Mouse (Mus musculus) embryonic facial prominence, embryonic 15.5 days (tissue): ENCODE results near the gene Prune1. TPM values are rescaled to one million over a fixed set of nuclear protein-coding genes. Genes with fewer than 3 reads are reported as not detected.

Experiments used
- ATAC-seq: fragments of 200-750 bp; cut with Nextera tagmentation; 2 replicates; pipeline ENCODE4 v1.8.0; 2017; ENCODE audit warnings: low read depth, moderate TSS enrichment; ENCODE audit not compliant: insufficient number of reproducible peaks, low FRiP score, low TSS enrichment
- H3K27ac ChIP-seq: fragments of 300-500 bp; sonication (generic); replicated peaks from 2 replicates; pipeline ENCODE4 v1.5.1; 2015; ENCODE audit warnings: mild to moderate bottlenecking, inconsistent platforms
- H3K27me3 ChIP-seq: fragments of 300-500 bp; sonication (generic); 2 replicates; pipeline ENCODE4 v1.6.1; 2015; ENCODE audit warnings: inconsistent platforms
- H3K36me3 ChIP-seq: fragments of 300-500 bp; sonication (generic); 2 replicates; pipeline ENCODE4 v1.6.1; 2015; ENCODE audit warnings: mild to moderate bottlenecking, inconsistent platforms
- H3K4me1 ChIP-seq: fragments of 300-500 bp; sonication (generic); 2 replicates; pipeline ENCODE4 v1.6.1; 2015; ENCODE audit warnings: inconsistent platforms
- H3K4me2 ChIP-seq: fragments of 300-500 bp; sonication (generic); replicated peaks from 2 replicates; pipeline ENCODE4 v1.6.1; 2015; ENCODE audit warnings: mild to moderate bottlenecking, inconsistent platforms
- H3K4me3 ChIP-seq: fragments of 300-500 bp; sonication (generic); replicated peaks from 2 replicates; pipeline ENCODE4 v1.5.1; 2015; ENCODE audit warnings: mild to moderate bottlenecking, inconsistent platforms
- H3K9ac ChIP-seq: fragments of 300-500 bp; sonication (generic); 2 replicates; pipeline ENCODE4 v1.6.1; 2015; ENCODE audit warnings: inconsistent platforms
- H3K9me3 ChIP-seq: fragments of 300-500 bp; sonication (generic); replicated peaks from 2 replicates; pipeline ENCODE4 v1.6.1; 2016; ENCODE audit warnings: inconsistent platforms
- WGBS: fragments of 180-500 bp; shearing (Covaris S2); methylation state at CpG from one replicate; pipeline ENCODE4 v1.1.7; 2015; 5-methylcytosine and 5-hydroxymethylcytosine counted together
- polyA plus RNA-seq: library from polyadenylated mRNA; unstranded; fragments of >200 nt; fragmentation: Nextera tagmentation; extraction: Ambion mirVana; gene quantifications from 2 replicates; pipeline ENCODE4 v1.2.1, GENCODE M21; 2015

The Prune1 gene
- polyA plus RNA-seq, 1 experiment from 2014 or later = 26.5 TPM

- Histone ChIP-seq H3K4me1 (peaks cover 20% of the 10 kb centered on the region), H3K9me3 (no peaks in the 10 kb centered on the region), H3K27ac (no peak overlapping the region), H3K27me3 (no peaks in the 10 kb centered on the region), H3K4me3 (no peak overlapping the region), H3K9ac (no peak overlapping the region), H3K4me2 (no peak overlapping the region), H3K36me3 (peaks cover 24% of the 10 kb centered on the region)
- no peak for ATAC-seq
- 68% methylated on average over 5 of the region's 5 CpGs for WGBS
These were observed 4.1 kb upstream of the Prune1 start for GRCm38 (mm10) chr3:95286011-95286410.

GRCm38 (mm10) chr3:95285390-95285789 is 3.5 kb upstream of the Prune1 start:
- Histone ChIP-seq H3K27ac (no peak overlapping the region), H3K4me3 (no peak overlapping the region), H3K9me3 (no peaks in the 10 kb centered on the region), H3K27me3 (no peaks in the 10 kb centered on the region), H3K4me2 (no peak overlapping the region), H3K36me3 (peaks cover 18% of the 10 kb centered on the region), H3K4me1 (peaks cover 25% of the 10 kb centered on the region), H3K9ac (no peak overlapping the region)
- WGBS = 91% methylated on average over 5 of the region's 5 CpGs
- ATAC-seq = no peak

GRCm38 (mm10) chr3:95284501-95285281 is 2.8 kb upstream of the Prune1 start:
- H3K9ac ChIP-seq = 0 out of 2 replicates have a peak overlapping the region, but pooled peaks have one; percentile 7
- no peaks in the 10 kb centered on the region for H3K27me3 ChIP-seq
- peak overlapping the region; percentile 79; the same call in 1 of the 2 replicates for H3K4me3 ChIP-seq
- H3K4me2 ChIP-seq = peak overlapping the region; percentile 72
- no peaks in the 10 kb centered on the region for H3K9me3 ChIP-seq
- peaks cover 28% of the 10 kb centered on the region for H3K4me1 ChIP-seq
- ATAC-seq = no peak
- H3K36me3 ChIP-seq = peaks cover 15% of the 10 kb centered on the region
- H3K27ac ChIP-seq = no peak overlapping the region
- WGBS = 76% methylated on average over 12 of the region's 12 CpGs

- Histone ChIP-seq H3K27ac (peak overlapping the region; percentile 98), H3K9me3 (no peaks in the 10 kb centered on the region), H3K4me1 (peaks cover 29% of the 10 kb centered on the region), H3K4me2 (peak overlapping the region; percentile 72), H3K4me3 (peak overlapping the region; percentile 79), H3K9ac (peak overlapping the region; percentile 71), H3K36me3 (peaks cover 15% of the 10 kb centered on the region), H3K27me3 (no peaks in the 10 kb centered on the region)
- 9% methylated on average over 1 of the region's 1 CpGs for WGBS
- no peak for ATAC-seq
These were observed 2.2 kb upstream of the Prune1 start for GRCm38 (mm10) chr3:95284062-95284461.

- WGBS = 2% methylated on average over 7 of the region's 7 CpGs
- Histone ChIP-seq H3K4me2 (peak overlapping the region; percentile 72), H3K36me3 (peaks cover 12% of the 10 kb centered on the region), H3K4me3 (peak overlapping the region; percentile 79), H3K27me3 (no peaks in the 10 kb centered on the region), H3K9ac (peak overlapping the region; percentile 71), H3K4me1 (peaks cover 29% of the 10 kb centered on the region), H3K9me3 (no peaks in the 10 kb centered on the region), H3K27ac (peak overlapping the region; percentile 98)
- ATAC-seq = no peak
These were observed 1.7 kb upstream of the Prune1 start for GRCm38 (mm10) chr3:95283589-95283941.

GRCm38 (mm10) chr3:95282865-95283588 is 1.2 kb upstream of the Prune1 start:
- WGBS = under 1% methylated on average over 50 of the region's 51 CpGs
- peak overlapping the region; percentile 72 for H3K4me2 ChIP-seq
- peak overlapping the region; percentile 71 for H3K9ac ChIP-seq
- no peaks in the 10 kb centered on the region for H3K9me3 ChIP-seq
- peak overlapping the region; percentile 79 for H3K4me3 ChIP-seq
- peak overlapping the region; percentile 98 for H3K27ac ChIP-seq
- peaks cover 6% of the 10 kb centered on the region for H3K36me3 ChIP-seq
- no peaks in the 10 kb centered on the region for H3K27me3 ChIP-seq
- ATAC-seq = peak; percentile 84
- H3K4me1 ChIP-seq = peaks cover 29% of the 10 kb centered on the region

GRCm38 (mm10) chr3:95282381-95282864 is 547 bp upstream of the Prune1 start:
- 1% methylated on average over 11 of the region's 11 CpGs for WGBS

GRCm38 (mm10) chr3:95280747-95281146 is 1.1 kb downstream of the Prune1 start:
- peak overlapping the region; percentile 79 for H3K4me3 ChIP-seq
- H3K4me1 ChIP-seq = peaks cover 29% of the 10 kb centered on the region
- peak overlapping the region; percentile 98 for H3K27ac ChIP-seq
- H3K36me3 ChIP-seq = no peaks in the 10 kb centered on the region
- no peak for ATAC-seq
- H3K9me3 ChIP-seq = no peaks in the 10 kb centered on the region
- 3% methylated on average over 8 of the region's 8 CpGs for WGBS
- no peaks in the 10 kb centered on the region for H3K27me3 ChIP-seq
- 0 out of 2 replicates have a peak overlapping the region, but pooled peaks have one; percentile 75 for H3K9ac ChIP-seq
- peak overlapping the region; percentile 72 for H3K4me2 ChIP-seq

More at GRCm38 (mm10) chr3:95282381-95282864, 547 bp upstream of the Prune1 start:
- H3K36me3 ChIP-seq = peaks cover under 1% of the 10 kb centered on the region; the same call in 1 of the 2 replicates
- H3K27me3 ChIP-seq = no peaks in the 10 kb centered on the region
- H3K9ac ChIP-seq = peak overlapping the region; percentile 71
- peak overlapping the region; percentile 79 for H3K4me3 ChIP-seq
- peak overlapping the region; percentile 72 for H3K4me2 ChIP-seq
- ATAC-seq = no peak
- peak overlapping the region; percentile 98 for H3K27ac ChIP-seq
- H3K9me3 ChIP-seq = no peaks in the 10 kb centered on the region
- peaks cover 29% of the 10 kb centered on the region for H3K4me1 ChIP-seq

GRCm38 (mm10) chr3:95277149-95277551 is 4.7 kb downstream of the Prune1 start:
- no peaks in the 10 kb centered on the region for H3K9me3 ChIP-seq
- no peak overlapping the region for H3K9ac ChIP-seq
- H3K4me3 ChIP-seq = no peak overlapping the region
- ATAC-seq = no peak
- no peak overlapping the region for H3K27ac ChIP-seq
- H3K36me3 ChIP-seq = no peaks in the 10 kb centered on the region
- no peaks in the 10 kb centered on the region for H3K27me3 ChIP-seq
- WGBS = 92% methylated on average over 1 of the region's 1 CpGs
- H3K4me2 ChIP-seq = no peak overlapping the region
- H3K4me1 ChIP-seq = peaks cover 9% of the 10 kb centered on the region; the same call in 1 of the 2 replicates

- 71% methylated on average over 5 of the region's 5 CpGs for WGBS
- Histone ChIP-seq H3K9ac (no peak overlapping the region), H3K4me3 (no peak overlapping the region), H3K4me2 (no peak overlapping the region), H3K27ac (no peak overlapping the region), H3K9me3 (no peaks in the 10 kb centered on the region), H3K36me3 (no peaks in the 10 kb centered on the region), H3K4me1 (peaks cover 9% of the 10 kb centered on the region; the same call in 1 of the 2 replicates), H3K27me3 (no peaks in the 10 kb centered on the region)
- ATAC-seq = no peak
These were observed 5.4 kb downstream of the Prune1 start for GRCm38 (mm10) chr3:95276428-95276934.

- Histone ChIP-seq H3K9me3 (no peaks in the 10 kb centered on the region), H3K4me1 (0 out of 2 replicates have a peak, but pooled peaks cover 4% of the 10 kb centered on the region), H3K27me3 (no peaks in the 10 kb centered on the region), H3K27ac (no peak overlapping the region), H3K9ac (no peak overlapping the region), H3K4me2 (no peak overlapping the region), H3K4me3 (no peak overlapping the region), H3K36me3 (no peaks in the 10 kb centered on the region)
- WGBS = 65% methylated on average over 6 of the region's 6 CpGs
- no peak for ATAC-seq
These were observed 6.7 kb downstream of the Prune1 start for GRCm38 (mm10) chr3:95275161-95275560.
